Mouse (Mus musculus): ENCODE measurements at regions not wholly inside any gene's neighbourhood (a gene's known extent, or its start where the extent isn't known, plus 50 kb on each side); places are given as distances from the start of the nearest gene placed in this dataset.

DNA sequence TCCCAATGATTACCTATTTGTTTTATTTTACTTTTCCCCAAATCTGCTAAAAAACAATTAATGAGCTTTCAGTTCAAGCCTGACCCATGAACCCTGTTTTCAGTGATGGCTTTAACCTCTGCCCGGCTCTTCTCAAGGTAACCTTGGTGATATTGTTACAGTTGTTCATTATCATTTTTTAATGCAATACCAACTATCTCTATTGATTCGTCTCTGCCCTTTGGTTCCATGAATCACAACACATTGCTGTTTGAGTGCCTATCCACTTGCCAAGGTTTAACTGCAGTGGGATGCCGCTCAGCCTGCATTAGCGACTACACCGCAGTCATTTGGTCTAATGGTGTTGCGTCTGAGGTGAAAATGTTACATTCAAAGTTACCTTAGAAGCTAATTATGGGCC is 317.9 kb downstream of the Etnk1 start:
- no peak for TF ChIP-seq POLR2A (IDR thresholded peaks at IDR 0.05; ENCODE audit: insufficient read length, low read depth)
- no peak for TF ChIP-seq MYOG (IDR thresholded peaks at IDR 0.05; ENCODE audit: control insufficient read depth in 1 of 3, insufficient read depth in 1 of 3, insufficient read length in 2 of 3, low read depth in 2 of 3)
- TF ChIP-seq USF1 (IDR thresholded peaks at IDR 0.05; ENCODE audit: low read depth), result no peak
- no peak for TF ChIP-seq E2F4 (IDR thresholded peaks at IDR 0.05; ENCODE audit: insufficient read depth)
